Mouse (Mus musculus) forebrain, embryonic 15.5 days (tissue): ENCODE measurements around the gene Aqp9. TPM values are rescaled to one million over a fixed set of nuclear protein-coding genes. Genes with fewer than 3 reads are reported as not detected.
"Not testable (repeated sequence)": the region's sequence is repeated elsewhere in the genome, so short reads cannot be mapped to it uniquely, and the experiment has no call there.

Experiments used
- ATAC-seq: fragments of 200-750 bp; cut with Nextera tagmentation; replicated peaks from 2 replicates; pipeline ENCODE4 v1.8.0; 2017; ENCODE audit warnings: mild to moderate bottlenecking, moderate TSS enrichment, moderate library complexity
- H3K27ac ChIP-seq: fragments of 300-500 bp; sonication (generic); replicated peaks from 2 replicates; pipeline ENCODE4 v1.5.1; 2015; ENCODE audit warnings: mild to moderate bottlenecking, inconsistent platforms
- H3K27me3 ChIP-seq: fragments of 300-500 bp; sonication (generic); 2 replicates; pipeline ENCODE4 v1.6.1; 2015; ENCODE audit warnings: inconsistent platforms
- H3K36me3 ChIP-seq: fragments of 300-500 bp; sonication (generic); 2 replicates; pipeline ENCODE4 v1.6.1; 2015; ENCODE audit warnings: mild to moderate bottlenecking, inconsistent platforms
- H3K4me1 ChIP-seq: fragments of 300-500 bp; sonication (generic); 2 replicates; pipeline ENCODE4 v1.6.1; 2015; ENCODE audit warnings: inconsistent platforms
- H3K4me2 ChIP-seq: fragments of 300-500 bp; sonication (generic); replicated peaks from 2 replicates; pipeline ENCODE4 v1.6.1; 2015; ENCODE audit warnings: mild to moderate bottlenecking, inconsistent platforms
- H3K4me3 ChIP-seq: fragments of 300-500 bp; sonication (generic); 2 replicates; pipeline ENCODE4 v1.5.1; 2015; ENCODE audit warnings: mild to moderate bottlenecking, inconsistent platforms
- H3K9ac ChIP-seq: fragments of 300-500 bp; sonication (generic); replicated peaks from 2 replicates; pipeline ENCODE4 v1.6.1; 2015; ENCODE audit warnings: mild to moderate bottlenecking, inconsistent platforms
- H3K9me3 ChIP-seq: fragments of 300-500 bp; sonication (generic); 2 replicates; pipeline ENCODE4 v1.6.1; 2016; ENCODE audit warnings: inconsistent platforms
- WGBS: fragments of 180-500 bp; shearing (Covaris S2); methylation state at CpG from one replicate; pipeline ENCODE4 v1.1.7; 2015; ENCODE audit warnings: mixed read lengths; 5-methylcytosine and 5-hydroxymethylcytosine counted together
- polyA plus RNA-seq: library from polyadenylated mRNA; unstranded; fragments of >200 nt; fragmentation: Nextera tagmentation; extraction: Ambion mirVana; gene quantifications from 2 replicates; pipeline ENCODE4 v1.2.1, GENCODE M21; 2015

Aqp9 gene
- polyA plus RNA-seq, 1 experiment from 2014 or later, result 0.98 TPM

- H3K36me3 ChIP-seq, H3K4me3 ChIP-seq, H3K27me3 ChIP-seq, ATAC-seq, H3K9me3 ChIP-seq, H3K4me1 ChIP-seq, H3K9ac ChIP-seq, H3K27ac ChIP-seq, H3K4me2 ChIP-seq: not testable (repeated sequence)
- 89% methylated on average over 7 of the region's 8 CpGs for WGBS
These were observed 45.4 kb downstream of the Aqp9 start for GRCm38 (mm10) chr9:71123095-71123494.

GRCm38 (mm10) chr9:71120924-71121323 lies 47.6 kb downstream of the Aqp9 start:
- Histone ChIP-seq H3K9ac (no peak overlapping the region), H3K9me3 (no peaks in the 10 kb centered on the region), H3K27ac (no peak overlapping the region), H3K4me3 (no peak overlapping the region), H3K36me3 (no peaks in the 10 kb centered on the region), H3K4me2 (no peak overlapping the region), H3K4me1 (no peaks in the 10 kb centered on the region), H3K27me3 (no peaks in the 10 kb centered on the region)
- WGBS, result 89% methylated on average over 9 of the region's 9 CpGs
- ATAC-seq, result no peak

- no peak overlapping the region for H3K4me2 ChIP-seq
- ATAC-seq, result no peak
These were observed 55.3 kb downstream of the Aqp9 start for GRCm38 (mm10) chr9:71113166-71113565.

GRCm38 (mm10) chr9:71103521-71103920 lies 65.0 kb downstream of the Aqp9 start:
- H3K9me3 ChIP-seq, result no peaks in the 10 kb centered on the region
- WGBS, result 89% methylated on average over 5 of the region's 5 CpGs
- H3K27ac ChIP-seq, result no peak overlapping the region
- no peaks in the 10 kb centered on the region for H3K27me3 ChIP-seq
- H3K4me3 ChIP-seq, result no peak overlapping the region
- H3K36me3 ChIP-seq, result no peaks in the 10 kb centered on the region
- no peak for ATAC-seq
- H3K4me2 ChIP-seq, result no peak overlapping the region
- H3K4me1 ChIP-seq, result no peaks in the 10 kb centered on the region
- no peak overlapping the region for H3K9ac ChIP-seq

More at GRCm38 (mm10) chr9:71113166-71113565, 55.3 kb downstream of the Aqp9 start:
- Histone ChIP-seq H3K36me3 (no peaks in the 10 kb centered on the region), H3K27ac (no peak overlapping the region), H3K4me1 (no peaks in the 10 kb centered on the region), H3K9me3 (no peaks in the 10 kb centered on the region), H3K9ac (no peak overlapping the region), H3K27me3 (no peaks in the 10 kb centered on the region), H3K4me3 (no peak overlapping the region)
- 68% methylated on average over 6 of the region's 6 CpGs for WGBS

- no peak overlapping the region for H3K27ac ChIP-seq
- H3K4me1 ChIP-seq, result no peaks in the 10 kb centered on the region
- H3K9ac ChIP-seq, result no peak overlapping the region
- H3K4me3 ChIP-seq, result no peak overlapping the region
- no peak overlapping the region for H3K4me2 ChIP-seq
- WGBS, result 92% methylated on average over 6 of the region's 6 CpGs
- H3K9me3 ChIP-seq, result no peaks in the 10 kb centered on the region
- no peaks in the 10 kb centered on the region for H3K27me3 ChIP-seq
- no peaks in the 10 kb centered on the region for H3K36me3 ChIP-seq
- no peak for ATAC-seq
These were observed 74.4 kb downstream of the Aqp9 start for GRCm38 (mm10) chr9:71094066-71094465.

GRCm38 (mm10) chr9:71092038-71092437 lies 76.4 kb downstream of the Aqp9 start:
- no peak overlapping the region for H3K4me3 ChIP-seq
- H3K9me3 ChIP-seq, result no peaks in the 10 kb centered on the region
- ATAC-seq, result no peak
- no peaks in the 10 kb centered on the region for H3K36me3 ChIP-seq
- H3K27me3 ChIP-seq, result no peaks in the 10 kb centered on the region
- no peak overlapping the region for H3K9ac ChIP-seq
- H3K4me2 ChIP-seq, result no peak overlapping the region
- no peaks in the 10 kb centered on the region for H3K4me1 ChIP-seq
- 69% methylated on average over 5 of the region's 5 CpGs for WGBS
- H3K27ac ChIP-seq, result no peak overlapping the region

GRCm38 (mm10) chr9:71079201-71079600 lies 89.3 kb downstream of the Aqp9 start:
- ATAC-seq, result no peak
- no peak overlapping the region for H3K4me2 ChIP-seq
- H3K4me1 ChIP-seq, result no peaks in the 10 kb centered on the region
- WGBS, result 73% methylated on average over 7 of the region's 7 CpGs
- H3K9me3 ChIP-seq, result no peaks in the 10 kb centered on the region
- H3K4me3 ChIP-seq, result no peak overlapping the region
- H3K27me3 ChIP-seq, result no peaks in the 10 kb centered on the region
- H3K9ac ChIP-seq, result no peak overlapping the region
- no peak overlapping the region for H3K27ac ChIP-seq
- H3K36me3 ChIP-seq, result no peaks in the 10 kb centered on the region

GRCm38 (mm10) chr9:71077251-71077825 lies 91.1 kb downstream of the Aqp9 start:
- H3K36me3 ChIP-seq, result no peaks in the 10 kb centered on the region
- H3K4me2 ChIP-seq, result no peak overlapping the region
- H3K4me3 ChIP-seq, result no peak overlapping the region
- H3K4me1 ChIP-seq, result no peaks in the 10 kb centered on the region
- no peaks in the 10 kb centered on the region for H3K9me3 ChIP-seq
- no peak for ATAC-seq
- H3K27ac ChIP-seq, result no peak overlapping the region
- H3K9ac ChIP-seq, result no peak overlapping the region
- WGBS, result 83% methylated on average over 5 of the region's 5 CpGs
- H3K27me3 ChIP-seq, result no peaks in the 10 kb centered on the region

- Histone ChIP-seq H3K4me3 (no peak overlapping the region), H3K9ac (no peak overlapping the region), H3K9me3 (no peaks in the 10 kb centered on the region), H3K36me3 (no peaks in the 10 kb centered on the region), H3K4me2 (no peak overlapping the region), H3K27ac (no peak overlapping the region), H3K4me1 (no peaks in the 10 kb centered on the region), H3K27me3 (no peaks in the 10 kb centered on the region)
- no peak for ATAC-seq
- WGBS, result 82% methylated on average over 12 of the region's 12 CpGs
These were observed 92.3 kb downstream of the Aqp9 start for GRCm38 (mm10) chr9:71076201-71076648.

- 53% methylated on average over 4 of the region's 4 CpGs for WGBS
- no peak for ATAC-seq
- H3K27ac ChIP-seq, result no peak overlapping the region
- no peak overlapping the region for H3K4me3 ChIP-seq
- H3K4me1 ChIP-seq, result no peaks in the 10 kb centered on the region
- no peaks in the 10 kb centered on the region for H3K9me3 ChIP-seq
- H3K27me3 ChIP-seq, result no peaks in the 10 kb centered on the region
- H3K9ac ChIP-seq, result no peak overlapping the region
- H3K36me3 ChIP-seq, result no peaks in the 10 kb centered on the region
- H3K4me2 ChIP-seq, result no peak overlapping the region
These were observed 94.7 kb downstream of the Aqp9 start for GRCm38 (mm10) chr9:71073831-71074230.

GRCm38 (mm10) chr9:71073076-71073475 lies 95.4 kb downstream of the Aqp9 start:
- no peaks in the 10 kb centered on the region for H3K27me3 ChIP-seq
- no peak overlapping the region for H3K27ac ChIP-seq
- no peak for ATAC-seq
- 56% methylated on average over 4 of the region's 4 CpGs for WGBS
- no peaks in the 10 kb centered on the region for H3K9me3 ChIP-seq
- H3K36me3 ChIP-seq, result no peaks in the 10 kb centered on the region
- H3K4me1 ChIP-seq, result no peaks in the 10 kb centered on the region
- H3K4me3 ChIP-seq, result no peak overlapping the region
- H3K9ac ChIP-seq, result no peak overlapping the region
- no peak overlapping the region for H3K4me2 ChIP-seq

- no peak for ATAC-seq
- H3K9ac ChIP-seq, result no peak overlapping the region
- no peaks in the 10 kb centered on the region for H3K27me3 ChIP-seq
- no peak overlapping the region for H3K27ac ChIP-seq
- H3K4me3 ChIP-seq, result no peak overlapping the region
- no peaks in the 10 kb centered on the region for H3K9me3 ChIP-seq
- H3K36me3 ChIP-seq, result no peaks in the 10 kb centered on the region
- no peaks in the 10 kb centered on the region for H3K4me1 ChIP-seq
- H3K4me2 ChIP-seq, result no peak overlapping the region
- 81% methylated on average over 7 of the region's 7 CpGs for whole genome bisulfite sequencing
These were observed 96.0 kb downstream of the Aqp9 start for GRCm38 (mm10) chr9:71072502-71072901.

- Histone ChIP-seq H3K4me2 (no peak overlapping the region), H3K4me1 (no peaks in the 10 kb centered on the region), H3K4me3 (no peak overlapping the region), H3K36me3 (no peaks in the 10 kb centered on the region), H3K27ac (no peak overlapping the region), H3K9ac (no peak overlapping the region), H3K9me3 (no peaks in the 10 kb centered on the region), H3K27me3 (no peaks in the 10 kb centered on the region)
- WGBS, result 85% methylated on average over 7 of the region's 7 CpGs
- ATAC-seq, result no peak
These were observed 96.7 kb downstream of the Aqp9 start for GRCm38 (mm10) chr9:71071581-71072330.
